Mouse (Mus musculus) heart, adult 11 months (tissue): ENCODE measurements around the gene Fos.

Source experiments
- DNase-seq: peaks from one replicate; pipeline ENCODE4 v3.0.0; 2022

Fos gene

GRCm38 (mm10) chr12:85523421-85524192, 49.9 kb downstream of the Fos start:
- DNase-seq, result peak; percentile 96

GRCm38 (mm10) chr12:85524193-85524858, 50.6 kb downstream of the Fos start:
- peak; percentile 82 for DNase-seq

- DNase-seq, result peak; percentile 39
Measured at GRCm38 (mm10) chr12:85524859-85525495, 51.3 kb downstream of the Fos start.
